Mouse (Mus musculus) limb, embryonic 12.5 days (tissue): Measurements from ENCODE around the gene Cadm1. TPM values are rescaled to one million over a fixed set of nuclear protein-coding genes. Genes with fewer than 3 reads are reported as not detected.
A peak's percentile ranks its signal among the peaks of the same experiment; 100 is the strongest.

Experiments
- ATAC-seq: fragments of 200-750 bp; cut with Nextera tagmentation; 2 replicates; pipeline ENCODE4 v1.8.0; 2017; ENCODE audit warnings: low read depth, moderate TSS enrichment; ENCODE audit not compliant: insufficient number of reproducible peaks, insufficient read depth, low FRiP score, low TSS enrichment
- H3K27ac ChIP-seq: fragments of 300-500 bp; sonication (generic); 2 replicates; pipeline ENCODE4 v1.5.1; 2016; ENCODE audit warnings: mild to moderate bottlenecking, moderate library complexity
- H3K27me3 ChIP-seq: fragments of 300-500 bp; sonication (generic); 2 replicates; pipeline ENCODE4 v1.6.1; 2016; ENCODE audit warnings: mild to moderate bottlenecking, moderate library complexity
- H3K36me3 ChIP-seq: fragments of 300-500 bp; sonication (generic); 2 replicates; pipeline ENCODE4 v1.6.1; 2016; ENCODE audit warnings: mild to moderate bottlenecking, moderate library complexity
- H3K4me1 ChIP-seq: fragments of 300-500 bp; sonication (generic); replicated peaks from 2 replicates; pipeline ENCODE4 v1.6.1; 2016
- H3K4me2 ChIP-seq: fragments of 300-500 bp; sonication (generic); 2 replicates; pipeline ENCODE4 v1.6.1; 2016; ENCODE audit warnings: mild to moderate bottlenecking, moderate library complexity
- H3K4me3 ChIP-seq: fragments of 300-500 bp; sonication (generic); replicated peaks from 2 replicates; pipeline ENCODE4 v1.5.1; 2016; ENCODE audit warnings: mild to moderate bottlenecking
- H3K9ac ChIP-seq: fragments of 300-500 bp; sonication (generic); replicated peaks from 2 replicates; pipeline ENCODE4 v1.6.1; 2016; ENCODE audit warnings: mild to moderate bottlenecking, moderate library complexity
- H3K9me3 ChIP-seq: fragments of 300-500 bp; sonication (generic); 2 replicates; pipeline ENCODE4 v1.6.1; 2016; ENCODE audit warnings: mild to moderate bottlenecking, moderate library complexity
- WGBS: fragments of 180-500 bp; shearing (Covaris S2); methylation state at CpG from one replicate; pipeline ENCODE4 v1.1.7; 2016; 5-methylcytosine and 5-hydroxymethylcytosine counted together
- polyA plus RNA-seq: library from polyadenylated mRNA; unstranded; fragments of >200 nt; fragmentation: Nextera tagmentation; extraction: Ambion mirVana; gene quantifications from 2 replicates; pipeline ENCODE4 v1.2.1, GENCODE M21; 2016

Cadm1 gene
- polyA plus RNA-seq, 1 experiment from 2014 or later: 46.6 TPM

GRCm38 (mm10) chr9:47843328-47843727 is 313.4 kb downstream of the Cadm1 start:
- WGBS: 76% methylated on average over 6 of the region's 6 CpGs

GRCm38 (mm10) chr9:47846275-47846674 is 316.3 kb downstream of the Cadm1 start:
- H3K4me3 ChIP-seq: no peak overlapping the region
- H3K4me2 ChIP-seq: 0 out of 2 replicates have a peak overlapping the region, but pooled peaks have one; percentile 10
- no peak for ATAC-seq
- H3K27me3 ChIP-seq: peaks cover 16% of the 10 kb centered on the region
- 37% methylated on average over 10 of the region's 10 CpGs for WGBS
- H3K4me1 ChIP-seq: peaks cover 29% of the 10 kb centered on the region
- H3K9me3 ChIP-seq: no peaks in the 10 kb centered on the region
- H3K9ac ChIP-seq: no peak overlapping the region
- no peaks in the 10 kb centered on the region for H3K36me3 ChIP-seq
- no peak overlapping the region for H3K27ac ChIP-seq

More at GRCm38 (mm10) chr9:47843328-47843727, 313.4 kb downstream of the Cadm1 start:
- no peak overlapping the region for H3K4me2 ChIP-seq
- no peak overlapping the region for H3K9ac ChIP-seq
- H3K27me3 ChIP-seq: peaks cover 21% of the 10 kb centered on the region
- H3K9me3 ChIP-seq: no peaks in the 10 kb centered on the region
- no peaks in the 10 kb centered on the region for H3K36me3 ChIP-seq
- H3K4me3 ChIP-seq: no peak overlapping the region
- H3K4me1 ChIP-seq: peaks cover 38% of the 10 kb centered on the region
- ATAC-seq: no peak
- H3K27ac ChIP-seq: no peak overlapping the region

GRCm38 (mm10) chr9:47846926-47847325 is 317.0 kb downstream of the Cadm1 start:
- ATAC-seq: no peak
- Histone ChIP-seq H3K9me3 (no peaks in the 10 kb centered on the region), H3K27me3 (peaks cover 16% of the 10 kb centered on the region), H3K9ac (no peak overlapping the region), H3K4me3 (no peak overlapping the region), H3K4me2 (peak overlapping the region; percentile 10; the same call in 1 of the 2 replicates), H3K36me3 (no peaks in the 10 kb centered on the region), H3K27ac (no peak overlapping the region), H3K4me1 (peaks cover 29% of the 10 kb centered on the region)
- 10% methylated on average over 6 of the region's 6 CpGs for WGBS

GRCm38 (mm10) chr9:47847797-47848196 is 317.8 kb downstream of the Cadm1 start:
- Histone ChIP-seq H3K4me3 (no peak overlapping the region), H3K27ac (no peak overlapping the region), H3K4me1 (peaks cover 29% of the 10 kb centered on the region), H3K27me3 (peaks cover 12% of the 10 kb centered on the region), H3K36me3 (no peaks in the 10 kb centered on the region), H3K9ac (no peak overlapping the region), H3K4me2 (no peak overlapping the region), H3K9me3 (no peaks in the 10 kb centered on the region)
- WGBS: 6% methylated on average over 4 of the region's 4 CpGs
- ATAC-seq: no peak

GRCm38 (mm10) chr9:47848745-47849144 is 318.8 kb downstream of the Cadm1 start:
- H3K9me3 ChIP-seq: no peaks in the 10 kb centered on the region
- H3K27me3 ChIP-seq: peaks cover 9% of the 10 kb centered on the region; the same call in 1 of the 2 replicates
- H3K9ac ChIP-seq: no peak overlapping the region
- no peak overlapping the region for H3K4me2 ChIP-seq
- no peak overlapping the region for H3K27ac ChIP-seq
- no peak for ATAC-seq
- no peaks in the 10 kb centered on the region for H3K36me3 ChIP-seq
- no peak overlapping the region for H3K4me3 ChIP-seq
- peaks cover 29% of the 10 kb centered on the region for H3K4me1 ChIP-seq
- WGBS: 55% methylated on average over 5 of the region's 5 CpGs

GRCm38 (mm10) chr9:47856311-47856710 is 326.3 kb downstream of the Cadm1 start:
- Histone ChIP-seq H3K27me3 (no peaks in the 10 kb centered on the region), H3K9me3 (no peaks in the 10 kb centered on the region), H3K4me2 (no peak overlapping the region), H3K36me3 (no peaks in the 10 kb centered on the region), H3K9ac (no peak overlapping the region), H3K4me3 (no peak overlapping the region), H3K27ac (no peak overlapping the region), H3K4me1 (peaks cover 12% of the 10 kb centered on the region)
- WGBS: 89% methylated on average over 8 of the region's 8 CpGs
- ATAC-seq: no peak

GRCm38 (mm10) chr9:47857235-47857634 is 327.3 kb downstream of the Cadm1 start:
- no peak overlapping the region for H3K27ac ChIP-seq
- no peak overlapping the region for H3K4me3 ChIP-seq
- no peak overlapping the region for H3K9ac ChIP-seq
- 81% methylated on average over 7 of the region's 7 CpGs for WGBS
- H3K27me3 ChIP-seq: no peaks in the 10 kb centered on the region
- no peak overlapping the region for H3K4me2 ChIP-seq
- no peak for ATAC-seq
- H3K4me1 ChIP-seq: peaks cover 21% of the 10 kb centered on the region
- H3K9me3 ChIP-seq: no peaks in the 10 kb centered on the region
- H3K36me3 ChIP-seq: no peaks in the 10 kb centered on the region

- Histone ChIP-seq H3K4me1 (peaks cover 22% of the 10 kb centered on the region), H3K9ac (no peak overlapping the region), H3K27ac (no peak overlapping the region), H3K27me3 (0 out of 2 replicates have a peak, but pooled peaks cover 4% of the 10 kb centered on the region), H3K9me3 (no peaks in the 10 kb centered on the region), H3K36me3 (no peaks in the 10 kb centered on the region), H3K4me2 (no peak overlapping the region), H3K4me3 (no peak overlapping the region)
- 57% methylated on average over 5 of the region's 5 CpGs for WGBS
- no peak for ATAC-seq
Observed at GRCm38 (mm10) chr9:47858134-47858533, 328.2 kb downstream of the Cadm1 start.

- H3K9me3 ChIP-seq: no peaks in the 10 kb centered on the region
- WGBS: 75% methylated on average over 10 of the region's 10 CpGs
- no peak overlapping the region for H3K27ac ChIP-seq
- no peak overlapping the region for H3K4me3 ChIP-seq
- H3K4me1 ChIP-seq: peaks cover 22% of the 10 kb centered on the region
- no peak overlapping the region for H3K9ac ChIP-seq
- 0 out of 2 replicates have a peak, but pooled peaks cover 5% of the 10 kb centered on the region for H3K27me3 ChIP-seq
- ATAC-seq: no peak
- no peak overlapping the region for H3K4me2 ChIP-seq
- no peaks in the 10 kb centered on the region for H3K36me3 ChIP-seq
Observed at GRCm38 (mm10) chr9:47858778-47859395, 328.9 kb downstream of the Cadm1 start.

GRCm38 (mm10) chr9:47860994-47861393 is 331.0 kb downstream of the Cadm1 start:
- no peak for ATAC-seq
- H3K4me2 ChIP-seq: no peak overlapping the region
- WGBS: 89% methylated on average over 3 of the region's 3 CpGs
- H3K36me3 ChIP-seq: no peaks in the 10 kb centered on the region
- peaks cover 10% of the 10 kb centered on the region; the same call in 1 of the 2 replicates for H3K27me3 ChIP-seq
- H3K9me3 ChIP-seq: no peaks in the 10 kb centered on the region
- H3K27ac ChIP-seq: no peak overlapping the region
- H3K4me3 ChIP-seq: no peak overlapping the region
- peaks cover 31% of the 10 kb centered on the region for H3K4me1 ChIP-seq
- no peak overlapping the region for H3K9ac ChIP-seq

- no peak for ATAC-seq
- Histone ChIP-seq H3K27me3 (peaks cover 10% of the 10 kb centered on the region; the same call in 1 of the 2 replicates), H3K4me3 (no peak overlapping the region), H3K9ac (no peak overlapping the region), H3K4me1 (peaks cover 39% of the 10 kb centered on the region), H3K36me3 (no peaks in the 10 kb centered on the region), H3K27ac (no peak overlapping the region), H3K4me2 (no peak overlapping the region), H3K9me3 (no peaks in the 10 kb centered on the region)
- WGBS: 45% methylated on average over 2 of the region's 2 CpGs
Observed at GRCm38 (mm10) chr9:47861783-47862182, 331.8 kb downstream of the Cadm1 start.

- no peaks in the 10 kb centered on the region for H3K36me3 ChIP-seq
- peaks cover 25% of the 10 kb centered on the region for H3K27me3 ChIP-seq
- H3K4me3 ChIP-seq: no peak overlapping the region
- H3K9me3 ChIP-seq: no peaks in the 10 kb centered on the region
- H3K9ac ChIP-seq: no peak overlapping the region
- H3K4me1 ChIP-seq: peaks cover 32% of the 10 kb centered on the region
- H3K4me2 ChIP-seq: peak overlapping the region; percentile 18; the same call in 1 of the 2 replicates
- peak overlapping the region; percentile 31; the same call in 1 of the 2 replicates for H3K27ac ChIP-seq
- no peak for ATAC-seq
- WGBS: 7% methylated on average over 1 of the region's 1 CpGs
Observed at GRCm38 (mm10) chr9:47866001-47866400, 336.0 kb downstream of the Cadm1 start.
